Mouse (Mus musculus): Measurements from ENCODE around the gene Tmem116.

Tmem116 gene

GRCm38 (mm10) chr5:121535116-121535515, 83.4 kb downstream of the Tmem116 start:
- in situ Hi-C loops (cut with MboI, MseI) = no loop called here

- in situ Hi-C loops (cut with MboI, MseI) = no loop called here
Measured at GRCm38 (mm10) chr5:121536921-121537555, 85.3 kb downstream of the Tmem116 start.

- in situ Hi-C loops (cut with MboI, MseI) = no loop called here
Measured at GRCm38 (mm10) chr5:121537588-121537987, 85.9 kb downstream of the Tmem116 start.

GRCm38 (mm10) chr5:121540066-121540465, 88.4 kb downstream of the Tmem116 start:
- in situ Hi-C loops (cut with MboI, MseI) = no loop called here

DNA sequence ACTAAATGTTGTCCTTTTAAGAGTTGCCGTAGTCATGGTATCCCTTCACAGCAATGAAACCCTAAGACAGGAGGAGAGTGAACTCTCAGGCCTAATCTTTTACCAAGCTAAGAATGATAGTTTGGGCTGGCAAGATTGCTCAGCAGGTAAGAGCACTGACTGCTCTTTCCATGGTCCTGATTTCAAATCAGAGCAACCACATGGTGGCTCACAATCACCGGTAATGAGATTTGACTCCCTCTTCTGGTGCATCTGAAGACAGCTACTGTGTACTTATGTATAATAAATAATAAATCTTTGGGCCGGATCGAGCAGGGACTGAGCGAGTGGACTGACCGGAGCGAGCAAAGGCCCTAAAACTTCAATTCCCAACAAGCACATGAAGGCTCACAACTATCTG, 89.5 kb downstream of the Tmem116 start:
- in situ Hi-C loops (cut with MboI, MseI) = no loop called here

DNA sequence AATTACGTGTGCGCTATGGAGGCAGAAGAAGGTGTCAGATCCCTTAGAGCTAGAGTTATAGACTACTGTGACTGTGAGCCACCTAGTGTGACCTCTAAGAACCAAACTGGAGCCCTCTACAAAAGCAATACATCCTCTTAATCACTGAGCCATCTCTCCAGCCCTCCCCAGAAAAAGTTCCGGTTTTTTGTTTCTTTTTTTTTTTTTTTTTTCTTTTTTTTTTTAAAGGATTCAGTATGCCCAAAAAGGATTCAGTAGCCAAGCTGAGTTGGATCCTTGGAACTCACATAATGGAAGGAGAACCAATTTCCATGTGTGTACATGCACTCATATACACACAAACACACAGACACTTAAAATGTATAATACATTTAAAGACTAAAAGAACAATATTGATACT, 91.7 kb downstream of the Tmem116 start:
- in situ Hi-C loops (cut with MboI, MseI) = no loop called here

DNA sequence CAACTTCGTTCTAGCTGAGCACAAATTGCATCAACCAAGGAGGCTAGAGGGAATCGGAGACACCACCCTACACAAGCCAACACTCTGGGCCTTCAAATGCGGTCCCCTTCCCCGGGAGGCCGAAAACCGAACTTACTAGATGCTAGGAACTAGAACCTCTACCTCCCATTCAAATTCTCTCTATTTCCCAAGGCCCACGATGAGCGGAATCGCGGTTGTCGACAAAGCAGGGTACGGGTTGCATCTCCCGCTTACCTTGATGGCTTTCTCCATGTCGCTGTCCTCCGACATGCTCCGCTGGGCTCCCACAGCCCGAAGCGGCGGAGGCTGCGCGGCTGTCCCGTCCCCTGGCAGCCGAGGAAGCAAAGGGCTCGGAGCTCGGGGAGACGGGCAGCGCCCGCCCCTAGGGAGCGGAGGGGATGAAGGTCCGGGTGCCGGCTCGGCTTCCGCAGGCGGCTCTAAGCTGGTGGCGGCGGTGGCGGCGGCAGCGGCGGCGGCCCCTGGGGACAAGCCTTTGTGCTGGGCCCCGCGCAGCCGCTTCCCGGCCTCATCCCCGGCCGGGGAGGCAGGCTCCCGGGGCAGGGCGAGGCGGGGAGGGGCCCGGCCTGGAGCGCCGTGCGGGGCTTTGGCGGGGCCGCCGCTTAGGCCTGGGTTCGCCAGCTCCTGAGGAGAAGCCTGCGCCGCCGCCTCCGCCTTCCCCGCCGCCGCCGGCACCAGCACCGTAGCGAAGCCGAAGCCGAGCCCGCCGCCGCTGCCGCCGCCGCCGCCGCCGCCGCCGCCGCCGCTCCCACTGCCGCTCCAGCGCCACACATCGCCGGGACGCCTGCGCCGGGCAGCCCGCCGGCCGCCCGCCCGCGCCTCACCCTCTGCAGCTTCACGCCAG, 93.5 kb downstream of the Tmem116 start, which contains the start of the genes Adam1a and Gm42878:
TSS of gene Adam1a (minus strand) at position 573 of the 883 bp plus-strand sequence.
TSS of gene Gm42878 (minus strand) at position 573 of the 883 bp plus-strand sequence.
- in situ Hi-C loops (cut with MboI, MseI) = no loop called here

GRCm38 (mm10) chr5:121545793-121546529, 94.3 kb downstream of the Tmem116 start, which contains the start of gene Mapkapk5:
Gene Mapkapk5, minus strand, starts transcription at chr5:121545905.
- in situ Hi-C loops (cut with MboI, MseI) = no loop called here

DNA sequence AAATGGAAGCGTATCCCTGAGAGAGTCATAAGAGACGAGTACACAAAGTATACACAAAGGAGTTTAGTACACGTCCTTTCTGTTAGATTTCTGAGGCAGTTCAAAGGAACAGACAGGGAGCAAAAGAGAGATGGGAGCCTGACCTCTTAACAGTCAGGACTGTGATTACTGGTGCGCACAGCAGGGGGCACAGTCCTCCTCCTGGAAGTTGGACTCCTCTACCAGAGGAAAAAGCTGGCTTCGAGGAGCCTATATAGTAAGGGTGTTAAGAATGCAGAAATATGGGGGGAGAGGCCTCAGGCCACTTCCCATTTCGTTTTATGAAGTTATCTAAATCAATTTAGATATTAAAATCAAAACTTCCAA, 94.8 kb downstream of the Tmem116 start:
- in situ Hi-C loops (cut with MboI, MseI) = no loop called here

DNA sequence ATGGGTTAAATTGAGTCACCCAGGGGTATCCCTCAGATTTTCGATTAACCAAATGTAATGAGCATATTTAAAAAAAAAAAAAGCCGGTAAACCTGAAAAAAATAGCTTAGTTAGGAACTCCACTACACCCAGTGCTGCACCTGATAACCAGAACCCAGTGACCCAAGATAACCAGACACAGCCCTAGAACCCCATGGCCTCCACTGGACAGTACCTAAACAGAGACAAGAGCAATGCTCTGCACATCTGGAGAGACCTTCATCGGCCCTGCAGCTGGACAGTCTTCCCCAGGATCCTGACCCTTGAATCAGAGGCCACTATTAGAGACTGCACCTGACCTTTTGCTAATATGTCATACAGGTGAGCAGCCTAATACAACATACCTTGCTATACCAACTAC, 95.4 kb downstream of the Tmem116 start:
- in situ Hi-C loops (cut with MboI, MseI) = no loop called here

DNA sequence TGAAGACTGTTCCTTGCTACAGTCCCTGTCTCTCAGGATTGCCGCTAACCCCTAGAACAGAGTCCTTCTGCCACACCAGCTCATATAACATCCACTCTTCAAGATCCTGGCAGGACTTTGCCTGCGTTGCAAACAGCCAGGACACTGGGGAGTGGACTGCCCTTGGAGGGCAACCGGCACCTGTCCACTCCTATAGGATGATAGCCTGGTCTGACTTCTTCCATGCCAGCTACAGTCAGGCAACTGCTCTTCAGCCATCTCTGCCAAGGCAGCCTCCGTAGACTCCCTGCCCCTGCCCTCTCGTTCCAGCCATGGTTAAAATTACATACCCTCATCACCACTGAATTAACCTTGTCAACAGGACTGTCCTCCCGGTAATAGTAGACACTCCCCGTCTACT, 97.5 kb downstream of the Tmem116 start:
- in situ Hi-C loops (cut with MboI, MseI) = no loop called here

- in situ Hi-C loops (cut with MboI, MseI) = loop anchor here in 1 of 2 experiments (5.0 kb wide), 1 partner anchor 35 kb away; no protein-coding TSS in a partner anchor
Measured at GRCm38 (mm10) chr5:121562436-121562835, 110.7 kb downstream of the Tmem116 start.

- in situ Hi-C loops (cut with MboI, MseI) = loop anchor here in 1 of 2 experiments (5.0 kb wide), 1 partner anchor 33 kb away; no protein-coding TSS in a partner anchor
Measured at GRCm38 (mm10) chr5:121564468-121564895, 112.8 kb downstream of the Tmem116 start.

- in situ Hi-C loops (cut with MboI, MseI) = loop anchor here in 1 of 2 experiments (5.0 kb wide), 1 partner anchor 41 kb away; no protein-coding TSS in a partner anchor
Measured at GRCm38 (mm10) chr5:121566035-121566681, 114.5 kb downstream of the Tmem116 start.

DNA sequence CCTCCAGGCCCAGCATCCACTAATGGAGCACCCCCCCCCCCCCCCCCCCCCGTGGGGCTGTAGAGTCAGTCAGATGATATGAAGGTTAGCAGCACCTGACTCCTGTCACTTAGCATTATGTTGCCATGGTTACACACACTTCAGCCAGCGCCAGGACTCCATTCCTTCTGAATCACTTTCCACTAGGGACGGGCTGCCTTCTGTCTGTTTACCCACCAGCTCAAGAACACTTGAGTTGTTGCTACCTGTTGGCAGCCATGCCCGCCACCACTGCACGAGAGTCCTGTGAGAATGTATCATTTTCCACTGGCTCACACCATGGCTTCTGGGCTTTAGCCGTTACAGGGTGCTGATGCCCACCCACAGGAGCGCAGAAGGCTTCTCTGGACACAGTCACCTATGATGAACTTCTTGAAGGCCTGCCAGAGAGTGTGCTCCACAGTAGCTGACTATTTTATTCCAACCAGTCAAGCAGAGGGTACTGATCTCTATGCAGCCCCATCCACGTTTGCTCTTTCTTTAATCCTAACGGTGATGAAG, 118.3 kb downstream of the Tmem116 start:
- in situ Hi-C loops (cut with MboI, MseI) = loop anchor here in 1 of 2 experiments (5.0 kb wide), 1 partner anchor 37 kb away; no protein-coding TSS in a partner anchor

DNA sequence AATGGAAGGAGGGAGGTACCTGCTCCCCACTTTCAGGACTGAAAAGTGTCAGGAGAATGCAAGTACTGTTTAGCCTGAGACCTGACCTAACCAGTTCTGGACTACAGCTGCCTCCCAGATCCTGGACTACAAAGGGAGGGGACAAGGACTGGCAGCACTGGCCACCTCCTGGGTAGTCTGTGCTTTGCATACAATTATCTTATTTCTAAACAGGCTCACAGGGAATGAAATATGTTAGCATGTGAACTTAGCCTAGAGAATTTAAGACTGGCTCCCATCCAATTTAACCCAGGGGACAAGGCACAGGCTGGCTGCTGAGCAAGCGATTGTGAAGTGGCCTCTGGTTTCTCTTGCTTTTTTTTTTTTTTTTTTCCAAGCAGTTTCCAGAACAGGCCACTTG, 119.1 kb downstream of the Tmem116 start:
- in situ Hi-C loops (cut with MboI, MseI) = no loop called here
